Mouse (Mus musculus): Measurements from ENCODE around the gene Ppp1r2. TPM values are rescaled to one million over a fixed set of nuclear protein-coding genes. Genes with fewer than 3 reads are reported as not detected.
A peak's percentile ranks its signal among the peaks of the same experiment; 100 is the strongest.

Gene Ppp1r2
- polyA plus RNA-seq, 1 experiment from 2014 or later: 112 TPM

DNA sequence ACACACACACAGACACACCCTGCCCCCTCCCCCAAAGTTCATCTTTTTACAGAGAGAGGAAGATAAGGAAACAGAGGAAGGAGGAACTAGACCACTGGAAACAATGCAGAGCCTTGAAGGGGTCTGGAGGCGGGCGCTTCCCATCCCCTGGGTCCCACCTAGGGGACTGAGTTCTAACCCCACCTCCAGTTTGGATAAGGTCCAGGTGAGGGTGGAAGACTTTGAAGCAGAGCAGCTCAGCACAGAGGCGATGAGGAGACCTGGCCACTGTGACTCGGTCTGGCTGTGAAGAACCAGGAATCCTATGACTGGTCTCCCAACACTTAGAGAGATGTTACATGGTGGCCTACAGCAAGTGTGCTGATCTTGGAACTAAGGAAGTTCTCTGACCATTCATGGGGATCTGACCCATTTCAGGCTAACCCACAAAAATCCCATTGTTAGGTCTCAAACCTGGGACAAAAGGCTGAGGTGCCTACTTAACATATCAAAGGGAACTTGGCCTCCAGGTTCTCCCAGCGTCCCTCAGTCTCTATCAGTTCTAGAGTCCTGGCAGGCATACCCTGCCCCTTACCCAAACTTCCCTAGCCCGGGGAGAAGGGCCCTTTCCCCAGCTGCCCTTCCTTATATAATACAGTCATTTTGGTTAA, 25.9 kb upstream of the Ppp1r2 start:
- peaks cover 15% of the 10 kb centered on the region; the same call in 1 of the 2 replicates for H3K4me1 ChIP-seq (replicated peaks; ENCODE audit: insufficient read depth, low read length)
- no peak overlapping the region for H3K4me3 ChIP-seq (replicated peaks; ENCODE audit: low read depth, low read length)
- WGBS: 81% methylated on average over 6 of the region's 6 CpGs
- H3K9me3 ChIP-seq (replicated peaks; ENCODE audit: low read length): no peaks in the 10 kb centered on the region
- H3K27ac ChIP-seq: no peak overlapping the region
- no peak overlapping the region for H3K4me2 ChIP-seq (ENCODE audit: low read length)
- TF ChIP-seq CTCF (IDR thresholded peaks at IDR 0.05; ENCODE audit: low read depth): no peak
- H3K27me3 ChIP-seq (ENCODE audit: insufficient read depth, low read length): no peaks in the 10 kb centered on the region
- DNase-seq (ENCODE audit: low spot score) (no peak), ATAC-seq (replicated peaks; ENCODE audit: low FRiP score, low read depth) (no peak)
- H3K9ac ChIP-seq (ENCODE audit: low read depth, low read length): no peak overlapping the region
- no peaks in the 10 kb centered on the region for H3K36me3 ChIP-seq (ENCODE audit: insufficient read depth, low read length)

DNA sequence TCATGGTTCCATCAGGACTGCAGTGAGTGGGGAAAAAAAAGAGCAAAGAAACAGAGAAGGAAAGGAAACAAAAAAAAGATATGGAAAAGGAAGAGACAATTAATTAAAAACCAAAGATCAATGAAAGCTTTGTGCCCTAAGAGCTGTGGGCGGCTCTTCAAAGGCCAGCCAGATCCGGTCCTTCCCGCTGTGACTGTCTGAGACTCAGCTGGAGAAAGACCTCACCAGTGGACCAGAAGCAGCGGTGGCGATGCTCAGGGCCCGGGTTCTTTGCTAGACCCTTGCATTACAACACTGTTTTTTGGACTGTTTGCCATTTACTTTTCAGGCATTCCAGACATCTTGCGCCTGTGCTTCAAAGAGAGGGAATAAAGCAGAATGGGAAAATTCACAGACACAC, 25.4 kb upstream of the Ppp1r2 start:
- DNase-seq (ENCODE audit: low spot score): no peak
- H3K4me1 ChIP-seq (replicated peaks; ENCODE audit: insufficient read depth, low read length): peaks cover 15% of the 10 kb centered on the region; the same call in 1 of the 2 replicates
- no peak overlapping the region for H3K4me3 ChIP-seq (replicated peaks; ENCODE audit: low read depth, low read length)
- H3K4me2 ChIP-seq (ENCODE audit: low read length): no peak overlapping the region
- H3K9ac ChIP-seq (ENCODE audit: low read depth, low read length): no peak overlapping the region
- H3K27ac ChIP-seq: no peak overlapping the region
- 51% methylated on average over 7 of the region's 7 CpGs for WGBS
- H3K36me3 ChIP-seq (ENCODE audit: insufficient read depth, low read length): no peaks in the 10 kb centered on the region
- no peaks in the 10 kb centered on the region for H3K27me3 ChIP-seq (ENCODE audit: insufficient read depth, low read length)
- H3K9me3 ChIP-seq (replicated peaks; ENCODE audit: low read length): no peaks in the 10 kb centered on the region
- no peak for ATAC-seq (replicated peaks; ENCODE audit: low FRiP score, low read depth)
- TF ChIP-seq CTCF (IDR thresholded peaks at IDR 0.05; ENCODE audit: low read depth): no peak

DNA sequence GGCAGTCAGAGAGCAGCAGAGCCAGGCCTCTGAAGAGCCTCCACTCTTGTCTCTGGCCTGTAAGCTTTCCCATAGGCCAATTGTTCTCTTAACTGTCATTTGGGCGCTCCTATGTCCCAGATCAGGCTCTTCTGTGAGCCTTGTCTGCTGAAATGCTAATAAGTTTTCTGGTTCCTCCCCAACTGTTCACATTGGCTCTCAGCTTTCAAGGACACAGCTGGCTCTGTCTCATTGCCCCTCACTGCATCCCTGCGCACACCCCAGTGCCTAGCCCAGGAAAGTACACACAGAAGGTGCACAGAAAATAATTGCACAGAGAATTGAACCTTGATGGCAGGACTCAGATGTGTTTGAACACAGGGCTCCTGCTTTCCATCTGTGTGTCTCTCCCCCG, 24.9 kb upstream of the Ppp1r2 start:
- Histone ChIP-seq H3K27ac (no peak overlapping the region), H3K9me3 (replicated peaks; ENCODE audit: low read length) (no peaks in the 10 kb centered on the region), H3K27me3 (ENCODE audit: insufficient read depth, low read length) (no peaks in the 10 kb centered on the region), H3K36me3 (ENCODE audit: insufficient read depth, low read length) (no peaks in the 10 kb centered on the region), H3K4me1 (replicated peaks; ENCODE audit: insufficient read depth, low read length) (peaks cover 15% of the 10 kb centered on the region; the same call in 1 of the 2 replicates), H3K4me3 (replicated peaks; ENCODE audit: low read depth, low read length) (no peak overlapping the region), H3K9ac (ENCODE audit: low read depth, low read length) (no peak overlapping the region), H3K4me2 (ENCODE audit: low read length) (no peak overlapping the region)
- TF ChIP-seq CTCF (IDR thresholded peaks at IDR 0.05; ENCODE audit: low read depth): no peak
- no peak; the same call in 1 of the 2 replicates for ATAC-seq (replicated peaks; ENCODE audit: low FRiP score, low read depth)
- no peak for DNase-seq (ENCODE audit: low spot score)
- WGBS: 38% methylated on average over 3 of the region's 3 CpGs

DNA sequence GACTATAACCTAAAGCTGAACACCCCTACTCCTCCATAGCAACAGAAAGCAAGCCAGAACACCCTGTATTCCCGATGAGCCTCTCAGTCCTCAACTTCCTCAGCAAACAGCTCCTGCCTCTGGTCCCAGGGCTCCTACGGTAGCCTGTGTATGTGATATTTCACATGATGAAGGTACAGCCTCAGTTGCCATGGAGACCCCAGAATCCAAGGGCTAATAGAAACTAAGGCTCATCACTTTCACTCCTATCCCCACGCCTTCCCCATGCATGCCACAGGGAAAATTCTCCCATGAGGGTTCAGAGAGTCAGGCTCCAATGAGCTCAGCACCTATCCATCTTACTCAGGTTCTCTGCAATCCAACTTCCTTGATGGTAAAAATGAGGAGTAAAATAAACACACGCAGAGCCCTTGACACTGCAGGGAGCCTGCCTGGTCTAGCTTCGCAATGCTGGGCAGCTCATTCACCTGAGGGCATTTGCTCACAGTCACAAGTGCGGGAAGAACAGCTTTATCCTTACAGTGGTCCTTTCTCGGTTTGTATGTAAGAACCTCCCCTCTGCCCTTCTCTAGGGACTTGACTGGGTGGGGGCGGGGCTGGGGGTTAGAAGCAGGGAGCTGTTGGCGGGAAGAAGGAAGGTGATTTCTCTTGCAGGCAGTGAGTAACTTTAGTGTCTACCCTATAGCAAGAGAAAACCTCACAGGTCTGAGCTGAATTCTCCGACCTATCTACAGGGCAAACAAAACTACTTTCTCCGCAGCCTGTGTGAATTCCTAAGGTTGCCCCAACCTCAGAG, 24.3 kb upstream of the Ppp1r2 start:
- Histone ChIP-seq H3K4me1 (replicated peaks; ENCODE audit: insufficient read depth, low read length) (peaks cover 15% of the 10 kb centered on the region; the same call in 1 of the 2 replicates), H3K9ac (ENCODE audit: low read depth, low read length) (no peak overlapping the region), H3K27me3 (ENCODE audit: insufficient read depth, low read length) (no peaks in the 10 kb centered on the region), H3K36me3 (ENCODE audit: insufficient read depth, low read length) (no peaks in the 10 kb centered on the region), H3K27ac (no peak overlapping the region), H3K4me3 (replicated peaks; ENCODE audit: low read depth, low read length) (no peak overlapping the region), H3K9me3 (replicated peaks; ENCODE audit: low read length) (no peaks in the 10 kb centered on the region), H3K4me2 (ENCODE audit: low read length) (no peak overlapping the region)
- TF ChIP-seq CTCF (IDR thresholded peaks at IDR 0.05; ENCODE audit: low read depth): no peak
- DNase-seq (ENCODE audit: low spot score) (peak; percentile 45), ATAC-seq (replicated peaks; ENCODE audit: low FRiP score, low read depth) (0 out of 2 replicates have a peak, but pooled peaks have one; percentile 25)
- 39% methylated on average over 11 of the region's 11 CpGs for WGBS

DNA sequence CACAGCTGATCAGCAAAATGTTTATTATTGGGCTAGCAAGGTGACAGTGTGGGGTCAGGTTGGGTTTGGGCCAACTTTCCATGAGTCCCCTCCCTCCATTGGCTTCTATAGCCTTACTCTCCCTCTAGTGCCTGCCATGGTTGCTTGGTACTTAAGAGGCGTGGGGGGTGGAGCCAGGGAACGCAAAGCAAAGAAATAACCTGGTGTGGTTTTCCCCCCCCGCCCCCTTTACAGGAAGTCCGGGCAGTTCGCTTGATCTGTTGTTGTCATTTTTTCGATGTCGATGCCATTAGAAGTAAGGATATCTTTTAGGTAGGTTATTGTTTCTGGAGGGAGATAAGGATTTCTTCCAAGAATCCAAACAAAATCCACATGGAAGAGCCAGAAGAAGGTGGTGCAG, 22.0 kb upstream of the Ppp1r2 start:
- no peak for TF ChIP-seq CTCF (IDR thresholded peaks at IDR 0.05; ENCODE audit: low read depth)
- DNase-seq (ENCODE audit: low spot score) (no peak), ATAC-seq (replicated peaks; ENCODE audit: low FRiP score, low read depth) (no peak)
- no peak overlapping the region for H3K4me2 ChIP-seq (ENCODE audit: low read length)
- no peak overlapping the region for H3K9ac ChIP-seq (ENCODE audit: low read depth, low read length)
- no peak overlapping the region for H3K4me3 ChIP-seq (replicated peaks; ENCODE audit: low read depth, low read length)
- 86% methylated on average over 7 of the region's 7 CpGs for WGBS
- peaks cover 18% of the 10 kb centered on the region; the same call in 1 of the 2 replicates for H3K4me1 ChIP-seq (replicated peaks; ENCODE audit: insufficient read depth, low read length)
- H3K27ac ChIP-seq: no peak overlapping the region
- no peaks in the 10 kb centered on the region for H3K27me3 ChIP-seq (ENCODE audit: insufficient read depth, low read length)
- H3K9me3 ChIP-seq (replicated peaks; ENCODE audit: low read length): no peaks in the 10 kb centered on the region
- H3K36me3 ChIP-seq (ENCODE audit: insufficient read depth, low read length): no peaks in the 10 kb centered on the region

DNA sequence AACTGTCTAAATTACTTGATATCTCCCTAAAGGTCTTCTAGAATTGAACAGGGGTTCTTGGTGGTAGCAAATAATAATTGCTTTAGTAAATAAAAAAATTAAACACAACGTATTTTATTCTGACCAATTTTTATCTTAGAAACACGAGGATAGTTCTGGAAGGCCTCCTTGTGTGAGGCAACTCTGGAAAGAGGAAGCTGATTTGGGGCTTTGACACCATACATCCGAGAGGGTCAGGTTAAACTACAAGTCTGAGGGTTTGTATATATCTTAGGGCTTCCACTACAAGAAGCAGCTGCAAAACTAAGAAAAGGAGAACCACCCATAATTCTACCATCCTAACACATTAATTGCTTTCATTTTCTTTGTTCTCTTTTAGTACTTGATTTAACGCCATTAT, 18.7 kb upstream of the Ppp1r2 start:
- Histone ChIP-seq H3K27me3 (ENCODE audit: insufficient read depth, low read length) (no peaks in the 10 kb centered on the region), H3K9me3 (replicated peaks; ENCODE audit: low read length) (no peaks in the 10 kb centered on the region), H3K4me3 (replicated peaks; ENCODE audit: low read depth, low read length) (no peak overlapping the region), H3K9ac (ENCODE audit: low read depth, low read length) (no peak overlapping the region), H3K4me2 (ENCODE audit: low read length) (no peak overlapping the region), H3K4me1 (replicated peaks; ENCODE audit: insufficient read depth, low read length) (peaks cover 4% of the 10 kb centered on the region; the same call in 1 of the 2 replicates), H3K27ac (no peak overlapping the region), H3K36me3 (ENCODE audit: insufficient read depth, low read length) (no peaks in the 10 kb centered on the region)
- DNase-seq (ENCODE audit: low spot score): peak; percentile 79
- 53% methylated on average over 4 of the region's 4 CpGs for WGBS
- no peak for ATAC-seq (replicated peaks; ENCODE audit: low FRiP score, low read depth)
- TF ChIP-seq CTCF (IDR thresholded peaks at IDR 0.05; ENCODE audit: low read depth): no peak

Measured in kidney, postnatal 0 days (tissue).